Mouse (Mus musculus): Measurements from ENCODE around the gene Rbbp6. TPM values are rescaled to one million over a fixed set of nuclear protein-coding genes. Genes with fewer than 3 reads are reported as not detected.

Rbbp6 gene
- polyA plus RNA-seq, 1 experiment from 2014 or later, result 28.2 TPM

- Histone ChIP-seq H3K4me2 (peak overlapping the region; percentile 88), H3K27ac (peak overlapping the region; percentile 96), H3K4me3 (peak overlapping the region; percentile 53), H3K9me3 (no peaks in the 10 kb centered on the region), H3K36me3 (replicated peaks) (no peaks in the 10 kb centered on the region), H3K9ac (peak overlapping the region; percentile 63), H3K27me3 (replicated peaks) (no peaks in the 10 kb centered on the region), H3K4me1 (peaks cover 26% of the 10 kb centered on the region)
- peak; percentile 55 for ATAC-seq (replicated peaks)
- 7% methylated on average over 13 of the region's 13 CpGs for WGBS
Measured at GRCm38 (mm10) chr7:123030295-123030694, 64.8 kb downstream of the Rbbp6 start.

- ATAC-seq (replicated peaks), result peak; percentile 87
- Histone ChIP-seq H3K27me3 (replicated peaks) (no peaks in the 10 kb centered on the region), H3K36me3 (replicated peaks) (no peaks in the 10 kb centered on the region), H3K9ac (peak overlapping the region; percentile 63), H3K4me1 (peaks cover 26% of the 10 kb centered on the region), H3K27ac (peak overlapping the region; percentile 96), H3K9me3 (no peaks in the 10 kb centered on the region), H3K4me3 (peak overlapping the region; percentile 53), H3K4me2 (peak overlapping the region; percentile 88)
- WGBS, result under 1% methylated on average over 21 of the region's 21 CpGs
Measured at GRCm38 (mm10) chr7:123030709-123031181, 65.3 kb downstream of the Rbbp6 start.

- ATAC-seq (replicated peaks), result peak; percentile 89
- Histone ChIP-seq H3K9me3 (no peaks in the 10 kb centered on the region), H3K9ac (peak overlapping the region; percentile 63), H3K27me3 (replicated peaks) (no peaks in the 10 kb centered on the region), H3K27ac (peak overlapping the region; percentile 96), H3K4me1 (peaks cover 26% of the 10 kb centered on the region), H3K4me3 (peak overlapping the region; percentile 53), H3K4me2 (peak overlapping the region; percentile 88), H3K36me3 (replicated peaks) (no peaks in the 10 kb centered on the region)
- WGBS, result 2% methylated on average over 12 of the region's 12 CpGs
Measured at GRCm38 (mm10) chr7:123031211-123031743, 65.8 kb downstream of the Rbbp6 start.

- 85% methylated on average over 8 of the region's 8 CpGs for WGBS
- Histone ChIP-seq H3K9me3 (no peaks in the 10 kb centered on the region), H3K9ac (no peak overlapping the region), H3K4me3 (no peak overlapping the region), H3K27ac (no peak overlapping the region), H3K4me2 (no peak overlapping the region), H3K4me1 (peaks cover 16% of the 10 kb centered on the region), H3K36me3 (replicated peaks) (no peaks in the 10 kb centered on the region), H3K27me3 (replicated peaks) (no peaks in the 10 kb centered on the region)
- ATAC-seq (replicated peaks), result no peak
Measured at GRCm38 (mm10) chr7:123035314-123035713, 69.8 kb downstream of the Rbbp6 start.

GRCm38 (mm10) chr7:123039302-123039701 is 73.8 kb downstream of the Rbbp6 start:
- Histone ChIP-seq H3K4me3 (no peak overlapping the region), H3K4me2 (no peak overlapping the region), H3K27ac (no peak overlapping the region), H3K9ac (no peak overlapping the region), H3K27me3 (replicated peaks) (no peaks in the 10 kb centered on the region), H3K4me1 (no peaks in the 10 kb centered on the region), H3K9me3 (no peaks in the 10 kb centered on the region), H3K36me3 (replicated peaks) (no peaks in the 10 kb centered on the region)
- ATAC-seq (replicated peaks), result no peak

- Histone ChIP-seq H3K4me2 (no peak overlapping the region), H3K4me1 (no peaks in the 10 kb centered on the region), H3K4me3 (no peak overlapping the region), H3K27me3 (replicated peaks) (no peaks in the 10 kb centered on the region), H3K9ac (no peak overlapping the region), H3K9me3 (no peaks in the 10 kb centered on the region), H3K27ac (no peak overlapping the region), H3K36me3 (replicated peaks) (no peaks in the 10 kb centered on the region)
- no peak for ATAC-seq (replicated peaks)
- WGBS, result 95% methylated on average over 3 of the region's 3 CpGs
Measured at GRCm38 (mm10) chr7:123045146-123045545, 79.7 kb downstream of the Rbbp6 start.

- WGBS, result 80% methylated on average over 13 of the region's 13 CpGs
- H3K9me3 ChIP-seq, result no peaks in the 10 kb centered on the region
- H3K4me2 ChIP-seq, result no peak overlapping the region
- no peaks in the 10 kb centered on the region for H3K27me3 ChIP-seq (replicated peaks)
- H3K4me3 ChIP-seq, result no peak overlapping the region
- no peaks in the 10 kb centered on the region for H3K4me1 ChIP-seq
- no peak overlapping the region for H3K9ac ChIP-seq
- H3K36me3 ChIP-seq (replicated peaks), result no peaks in the 10 kb centered on the region
- ATAC-seq (replicated peaks), result no peak
- no peak overlapping the region for H3K27ac ChIP-seq
Measured at GRCm38 (mm10) chr7:123046473-123047091, 81.1 kb downstream of the Rbbp6 start.

Other genes with a start within 250 kb of the Rbbp6 start
- gene Tnrc6a, start 158.2 kb downstream of the Rbbp6 start, polyA plus RNA-seq (2015; fragmentation: Nextera tagmentation; extraction: Ambion mirVana), result 44.0 and 57.7 TPM in 2 replicates
- gene Slc5a11, start 249.1 kb downstream of the Rbbp6 start, polyA plus RNA-seq (2015; fragmentation: Nextera tagmentation; extraction: Ambion mirVana), result 0.29 and 0.34 TPM in 2 replicates

Measured in midbrain, embryonic 15.5 days (tissue).